Mouse (Mus musculus) CH12.LX (cell line): ENCODE measurements around the gene Trpm3. TPM values are rescaled to one million over a fixed set of nuclear protein-coding genes. Genes with fewer than 3 reads are reported as not detected.

Source experiments
- DNase-seq: peaks from one replicate; pipeline ENCODE4 v3.0.0-alpha.2; 2013; ENCODE audit errors: extremely low read depth
- H3K27ac ChIP-seq: 2 replicates; pipeline ENCODE4 v1.5.1; 2012; ENCODE audit warnings: low read depth, mild to moderate bottlenecking, control low read depth, moderate library complexity; ENCODE audit not compliant: insufficient read depth
- H3K27me3 ChIP-seq: replicated peaks from 2 replicates; pipeline ENCODE3; 2012; ENCODE audit warnings: inconsistent platforms
- H3K36me3 ChIP-seq, 2 experiments: replicated peaks in 1 of 2; 2 replicates each; pipeline versions ENCODE3 to v1.6.1; 2012; ENCODE audit warnings: inconsistent platforms in 1 of 2, low read length in 1 of 2, mild to moderate bottlenecking in 1 of 2, mixed read lengths in 1 of 2, moderate library complexity in 1 of 2; ENCODE audit not compliant: control insufficient read depth in 1 of 2, insufficient read depth in 1 of 2
- H3K4me1 ChIP-seq, 2 experiments: 2 replicates each; pipeline ENCODE4 v1.6.1; 2012; ENCODE audit warnings: inconsistent platforms in 1 of 2, moderate library complexity in 1 of 2; ENCODE audit not compliant: insufficient read depth in 2 of 2, control insufficient read depth in 1 of 2
- H3K4me2 ChIP-seq: 2 replicates; pipeline ENCODE4 v1.6.1; 2012; ENCODE audit warnings: low read depth, mild to moderate bottlenecking, control low read depth; ENCODE audit not compliant: poor library complexity, insufficient read depth, severe bottlenecking
- H3K4me3 ChIP-seq, 3 experiments: fragments of 150-350 bp in 1 of 3; sonication (generic) in 1 of 3; replicated peaks in 1 of 3; 2 replicates each; pipeline versions ENCODE3 to v1.5.1; 2011 to 2012; ENCODE audit warnings: low read depth in 2 of 3, low read length in 2 of 3, mild to moderate bottlenecking in 2 of 3, moderate library complexity in 2 of 3, control low read depth in 1 of 3, improper control_type of control experiment in 1 of 3, inconsistent platforms in 1 of 3, mixed read lengths in 1 of 3; ENCODE audit not compliant: poor library complexity in 1 of 3
- H3K79me2 ChIP-seq: replicated peaks from 2 replicates; pipeline ENCODE4 v1.6.1; 2012; ENCODE audit warnings: mild to moderate bottlenecking, moderate library complexity; ENCODE audit not compliant: control insufficient read depth, poor library complexity, insufficient read depth, severe bottlenecking; ENCODE audit errors: extremely low read depth
- H3K9ac ChIP-seq: 2 replicates; pipeline ENCODE4 v1.6.1; 2012; ENCODE audit warnings: low read depth, mild to moderate bottlenecking, control low read depth, moderate library complexity; ENCODE audit not compliant: insufficient read depth
- H3K9me3 ChIP-seq: replicated peaks from 2 replicates; pipeline ENCODE3; 2012; ENCODE audit warnings: low read length, inconsistent platforms, mixed read lengths
- BHLHE40 ChIP-seq: IDR thresholded peaks from 2 replicates; pipeline ENCODE4 v1.6.1; 2011; ENCODE audit warnings: mild to moderate bottlenecking, low read depth, low read length, improper control_type of control experiment
- CHD1 ChIP-seq: IDR thresholded peaks from 2 replicates; pipeline ENCODE4 v1.6.1; 2012; ENCODE audit warnings: low read depth, low read length, improper control_type of control experiment, inconsistent platforms
- CTCF ChIP-seq, 2 experiments: IDR thresholded peaks in 1 of 2; conservative IDR thresholded peaks in 1 of 2; 2 replicates each; pipeline ENCODE4 v1.5.1; 2011 to 2012; ENCODE audit warnings: low read depth in 2 of 2, low read length in 2 of 2, improper control_type of control experiment in 1 of 2, inconsistent platforms in 1 of 2, mild to moderate bottlenecking in 1 of 2, moderate library complexity in 1 of 2
- ELF1 ChIP-seq: IDR thresholded peaks from 2 replicates; pipeline ENCODE4 v1.6.1; 2014; ENCODE audit warnings: low read depth, mild to moderate bottlenecking, inconsistent platforms, low read length, improper control_type of control experiment
- EP300 ChIP-seq: IDR thresholded peaks from 2 replicates; pipeline ENCODE4 v1.6.1; 2011; ENCODE audit warnings: low read length, improper control_type of control experiment
- ETS1 ChIP-seq: conservative IDR thresholded peaks from 2 replicates; pipeline ENCODE4 v1.6.1; 2012; ENCODE audit warnings: low read depth, mild to moderate bottlenecking, inconsistent platforms, low read length, improper control_type of control experiment, moderate library complexity
- GABPA ChIP-seq: IDR thresholded peaks from 2 replicates; pipeline ENCODE4 v1.6.1; 2012; ENCODE audit warnings: low read depth, low read length, improper control_type of control experiment, inconsistent platforms; ENCODE audit not compliant: insufficient replicate concordance
- MAFK ChIP-seq: IDR thresholded peaks from 2 replicates; pipeline ENCODE4 v1.6.1; 2011; ENCODE audit warnings: low read length, improper control_type of control experiment; ENCODE audit not compliant: insufficient replicate concordance
- MAX ChIP-seq: IDR thresholded peaks from 2 replicates; pipeline ENCODE4 v1.6.1; 2011; ENCODE audit warnings: low read length, improper control_type of control experiment
- MAZ ChIP-seq: IDR thresholded peaks from 2 replicates; pipeline ENCODE4 v1.6.1; 2012; ENCODE audit warnings: low read depth, mild to moderate bottlenecking, inconsistent platforms, low read length, improper control_type of control experiment, moderate library complexity
- MEF2A ChIP-seq: IDR thresholded peaks from 2 replicates; pipeline ENCODE4 v1.6.1; 2014; ENCODE audit warnings: low read depth, mild to moderate bottlenecking, inconsistent platforms, low read length, improper control_type of control experiment, borderline replicate concordance
- MXI1 ChIP-seq: IDR thresholded peaks from 2 replicates; pipeline ENCODE4 v1.6.1; 2011; ENCODE audit warnings: mild to moderate bottlenecking, low read depth, low read length, improper control_type of control experiment
- MYC ChIP-seq: IDR thresholded peaks from 2 replicates; pipeline ENCODE4 v1.6.1; 2011; ENCODE audit warnings: low read depth, mild to moderate bottlenecking, improper control_type of control experiment, low read length
- PAX5 ChIP-seq: IDR thresholded peaks from 2 replicates; pipeline ENCODE4 v1.6.1; 2012; ENCODE audit warnings: low read length, inconsistent platforms, mixed read lengths
- RAD21 ChIP-seq: IDR thresholded peaks from 2 replicates; pipeline ENCODE4 v1.6.1; 2011; ENCODE audit warnings: low read depth, mild to moderate bottlenecking, low read length, improper control_type of control experiment, moderate library complexity
- SIN3A ChIP-seq: IDR thresholded peaks from 2 replicates; pipeline ENCODE4 v1.6.1; 2012; ENCODE audit warnings: low read length, improper control_type of control experiment, inconsistent platforms
- SMC3 ChIP-seq: IDR thresholded peaks from 2 replicates; pipeline ENCODE4 v1.6.1; 2011; ENCODE audit warnings: low read depth, low read length, improper control_type of control experiment
- ZC3H11A ChIP-seq: IDR thresholded peaks from 2 replicates; pipeline ENCODE4 v1.6.1; 2012; ENCODE audit warnings: low read depth, mild to moderate bottlenecking, inconsistent platforms, low read length, improper control_type of control experiment
- ZKSCAN1 ChIP-seq: IDR thresholded peaks from 2 replicates; pipeline ENCODE4 v1.6.1; 2012; ENCODE audit warnings: low read depth, inconsistent platforms, low read length, improper control_type of control experiment, borderline replicate concordance
- ZMIZ1 ChIP-seq: IDR thresholded peaks from 2 replicates; pipeline ENCODE4 v1.6.1; 2012; ENCODE audit warnings: low read depth, mild to moderate bottlenecking, inconsistent platforms, low read length, improper control_type of control experiment
- dilution Hi-C: fragments of 300-500 bp; cut with MboI; formaldehyde crosslinking; loops from 2 replicates; pipeline ENCODE4 v1.14.3; 2020; ENCODE audit warnings: low sequenced_read_pairs; ENCODE audit not compliant: extremely low pct_unique_long_range_greater_than_20kb, extremely low pct_ligation_motif_present
- in situ Hi-C: fragments of 300-500 bp; cut with MboI; formaldehyde crosslinking; loops from 3 replicates; pipeline ENCODE4 v1.14.3; 2019; ENCODE audit warnings: low sequenced_read_pairs, low pct_ligation_motif_present, low pct_unique_long_range_greater_than_20kb, mixed read lengths
- polyA plus RNA-seq: library from polyadenylated mRNA; unstranded; fragments of >175 nt; gene quantifications from 2 replicates; pipeline ENCODE4 v1.2.1, GENCODE M21; 2012; ENCODE audit warnings: low read depth; ENCODE audit not compliant: insufficient read length
- total RNA-seq, 2 experiments: library from RNA; depleted of rRNA; stranded (reverse); fragments of 300-350 nt in 1 of 2; fragments of >200 nt in 1 of 2; gene quantifications; 2 replicates each; pipeline ENCODE4 v1.2.3; 2012 to 2014

Gene Trpm3
- total and polyA plus RNA-seq, 3 experiments = 0.01 TPM; not detected in 2

DNA sequence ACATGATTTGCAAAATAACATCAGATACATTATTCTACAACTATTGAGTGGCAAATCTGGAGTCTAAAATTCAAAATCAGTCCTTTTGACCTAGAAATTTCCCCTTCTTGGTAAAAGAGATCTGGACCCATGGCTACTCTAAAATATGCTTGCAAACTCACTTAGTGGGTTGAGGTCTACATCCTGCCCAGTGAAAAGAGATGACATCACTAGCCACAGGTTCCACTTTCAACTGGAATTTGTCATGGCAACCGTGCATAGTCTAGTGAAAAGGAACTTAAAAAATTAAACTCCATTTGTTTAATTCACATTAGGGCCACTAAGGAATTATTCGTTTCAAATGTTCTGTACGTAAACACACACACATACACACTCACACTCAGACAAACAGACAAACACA, 455.6 kb downstream of the Trpm3 start:
- Histone ChIP-seq H3K4me3 (no peak overlapping the region), H3K79me2 (no peaks in the 10 kb centered on the region), H3K9me3 (no peaks in the 10 kb centered on the region), H3K4me1 (peaks cover 6 to 13% of the 10 kb centered on the region in 2 experiments; a peak in 3 of 4 replicates), H3K27me3 (no peaks in the 10 kb centered on the region), H3K36me3 (no peaks in the 10 kb centered on the region), H3K4me2 (no peak overlapping the region), H3K9ac (no peak overlapping the region), H3K27ac (no peak overlapping the region)
- DNase-seq = peak; percentile 45
- TF ChIP-seq PAX5 = no peak
- TF ChIP-seq ETS1 = peak; percentile 7; the same call in 1 of the 2 replicates
- TF ChIP-seq ELF1 = no peak
- TF ChIP-seq SIN3A = no peak
- no peak for TF ChIP-seq RAD21
- no peak for TF ChIP-seq SMC3
- in situ Hi-C loops (no loop called here), dilution Hi-C loops (no loop called here)

DNA sequence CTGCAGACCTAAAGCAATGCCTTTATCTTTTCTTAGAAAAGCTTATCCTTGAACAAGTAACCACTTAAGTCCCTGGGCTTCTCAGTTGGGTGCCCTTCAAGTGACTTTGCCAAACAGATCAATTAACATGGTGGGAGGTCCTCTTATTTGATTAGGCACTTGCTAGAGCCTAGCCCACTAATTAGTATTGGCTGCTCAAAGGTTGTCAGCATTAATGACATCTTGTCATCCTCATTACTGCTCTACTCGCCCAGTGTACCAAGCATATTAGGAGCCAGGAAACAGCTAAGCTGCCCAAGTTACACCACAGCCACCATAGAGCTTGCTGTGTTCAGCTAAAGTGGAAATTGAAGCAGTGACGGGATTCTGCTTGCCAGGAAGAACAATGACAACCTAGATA, 456.4 kb downstream of the Trpm3 start:
- peaks cover 6 to 13% of the 10 kb centered on the region in 2 experiments; a peak in 3 of 4 replicates for H3K4me1 ChIP-seq
- H3K27ac ChIP-seq = no peak overlapping the region
- TF ChIP-seq MEF2A (no peak), ELF1 (no peak), MYC (no peak), EP300 (no peak), ZKSCAN1 (no peak), CTCF (conservative IDR thresholded peaks at IDR 0.05 in 1 of 2, IDR thresholded peaks at IDR 0.05 in 1 of 2; ENCODE audit: low read depth in 2 of 2, low read length in 2 of 2) (no peak), SIN3A (no peak), ZC3H11A (no peak), ZMIZ1 (no peak)
- H3K9ac ChIP-seq = no peak overlapping the region
- no peak for DNase-seq
- H3K9me3 ChIP-seq = no peaks in the 10 kb centered on the region
- H3K4me2 ChIP-seq = no peak overlapping the region
- in situ Hi-C loops = no loop called here
- no peak overlapping the region for H3K4me3 ChIP-seq
- no peaks in the 10 kb centered on the region for H3K36me3 ChIP-seq
- dilution Hi-C loops = no loop called here
- no peaks in the 10 kb centered on the region for H3K79me2 ChIP-seq
- H3K27me3 ChIP-seq = no peaks in the 10 kb centered on the region

DNA sequence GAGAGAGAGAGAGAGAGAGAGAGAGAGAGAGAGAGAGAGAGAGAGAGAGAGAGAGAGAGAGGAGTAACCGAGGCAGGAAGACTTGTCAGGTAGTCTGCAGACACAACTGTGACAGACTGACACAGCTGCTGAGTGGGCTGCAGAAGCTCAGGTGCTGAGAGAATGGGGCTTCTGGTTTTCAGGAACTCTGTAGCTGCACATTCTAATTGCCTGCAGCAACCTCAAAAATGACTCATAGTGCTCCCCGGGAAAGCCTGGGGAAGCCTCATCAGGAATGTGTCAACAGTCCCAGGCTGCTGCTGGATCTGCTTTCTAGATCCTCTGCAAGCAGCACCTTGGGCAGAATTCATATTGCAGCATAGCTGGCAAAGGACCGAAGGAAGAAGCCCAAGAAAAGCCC, 457.9 kb downstream of the Trpm3 start:
- Histone ChIP-seq H3K4me3 (no peak overlapping the region), H3K9me3 (no peaks in the 10 kb centered on the region), H3K27ac (no peak overlapping the region), H3K4me2 (no peak overlapping the region), H3K27me3 (no peaks in the 10 kb centered on the region), H3K9ac (no peak overlapping the region), H3K4me1 (peaks cover 6 to 13% of the 10 kb centered on the region in 2 experiments; a peak in 3 of 4 replicates), H3K79me2 (no peaks in the 10 kb centered on the region), H3K36me3 (no peaks in the 10 kb centered on the region)
- in situ Hi-C loops (no loop called here), dilution Hi-C loops (no loop called here)
- no peak for DNase-seq
- TF ChIP-seq BHLHE40 = no peak
- no peak for TF ChIP-seq MAFK
- TF ChIP-seq ETS1 = no peak
- TF ChIP-seq ZMIZ1 = no peak
- TF ChIP-seq MXI1 = no peak
- TF ChIP-seq CHD1 = no peak
- no peak for TF ChIP-seq GABPA
- TF ChIP-seq MAZ = no peak
- no peak for TF ChIP-seq MAX
